Mouse (Mus musculus) limb, embryonic 12.5 days (tissue): ENCODE results near the gene Vmn2r90. TPM values are rescaled to one million over a fixed set of nuclear protein-coding genes. Genes with fewer than 3 reads are reported as not detected.

Experiments used
- ATAC-seq: fragments of 200-750 bp; cut with Nextera tagmentation; 2 replicates; pipeline ENCODE4 v1.8.0; 2017; ENCODE audit warnings: low read depth, moderate TSS enrichment; ENCODE audit not compliant: insufficient number of reproducible peaks, insufficient read depth, low FRiP score, low TSS enrichment
- H3K27ac ChIP-seq: fragments of 300-500 bp; sonication (generic); 2 replicates; pipeline ENCODE4 v1.5.1; 2016; ENCODE audit warnings: mild to moderate bottlenecking, moderate library complexity
- H3K27me3 ChIP-seq: fragments of 300-500 bp; sonication (generic); 2 replicates; pipeline ENCODE4 v1.6.1; 2016; ENCODE audit warnings: mild to moderate bottlenecking, moderate library complexity
- H3K36me3 ChIP-seq: fragments of 300-500 bp; sonication (generic); 2 replicates; pipeline ENCODE4 v1.6.1; 2016; ENCODE audit warnings: mild to moderate bottlenecking, moderate library complexity
- H3K4me1 ChIP-seq: fragments of 300-500 bp; sonication (generic); replicated peaks from 2 replicates; pipeline ENCODE4 v1.6.1; 2016
- H3K4me2 ChIP-seq: fragments of 300-500 bp; sonication (generic); 2 replicates; pipeline ENCODE4 v1.6.1; 2016; ENCODE audit warnings: mild to moderate bottlenecking, moderate library complexity
- H3K4me3 ChIP-seq: fragments of 300-500 bp; sonication (generic); replicated peaks from 2 replicates; pipeline ENCODE4 v1.5.1; 2016; ENCODE audit warnings: mild to moderate bottlenecking
- H3K9ac ChIP-seq: fragments of 300-500 bp; sonication (generic); replicated peaks from 2 replicates; pipeline ENCODE4 v1.6.1; 2016; ENCODE audit warnings: mild to moderate bottlenecking, moderate library complexity
- H3K9me3 ChIP-seq: fragments of 300-500 bp; sonication (generic); 2 replicates; pipeline ENCODE4 v1.6.1; 2016; ENCODE audit warnings: mild to moderate bottlenecking, moderate library complexity
- WGBS: fragments of 180-500 bp; shearing (Covaris S2); methylation state at CpG from one replicate; pipeline ENCODE4 v1.1.7; 2016; 5-methylcytosine and 5-hydroxymethylcytosine counted together
- polyA plus RNA-seq: library from polyadenylated mRNA; unstranded; fragments of >200 nt; fragmentation: Nextera tagmentation; extraction: Ambion mirVana; gene quantifications from 2 replicates; pipeline ENCODE4 v1.2.1, GENCODE M21; 2016

The Vmn2r90 gene
- polyA plus RNA-seq, 1 experiment from 2014 or later: not detected

DNA sequence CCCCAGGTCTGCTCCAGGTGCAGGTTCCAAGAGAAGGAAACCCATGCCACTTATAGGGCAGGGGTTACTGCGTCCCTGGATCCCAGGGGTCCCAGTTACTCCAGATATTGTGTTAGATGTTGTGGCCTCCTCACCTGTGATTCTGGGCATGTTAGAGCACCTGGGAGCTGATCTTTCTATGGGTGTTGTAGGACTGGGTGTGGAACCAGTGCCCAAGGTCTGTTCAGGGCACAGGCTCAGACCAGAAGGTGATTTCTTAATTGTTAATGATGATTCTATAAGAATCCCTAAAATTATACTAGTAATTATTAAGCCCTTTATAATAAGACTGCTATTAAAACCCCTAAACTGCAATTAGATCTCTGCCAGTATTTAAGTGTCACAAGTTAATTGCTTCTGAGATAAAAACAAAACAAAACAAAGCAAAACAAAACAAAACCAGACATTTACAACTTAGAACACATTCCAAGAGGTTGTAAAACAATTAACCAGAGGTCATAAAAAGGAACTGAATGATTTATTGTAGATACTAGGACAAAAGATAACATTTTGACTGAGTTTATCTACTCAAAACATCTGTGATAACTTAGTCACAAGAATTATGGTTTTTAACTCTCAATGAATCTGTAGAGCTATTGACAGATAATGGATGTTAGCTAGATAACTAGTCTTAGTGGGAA, 59.2 kb downstream of the Vmn2r90 start:
- no peak overlapping the region for H3K4me2 ChIP-seq
- 64% methylated on average over 1 of the region's 1 CpGs for WGBS
- H3K9ac ChIP-seq: no peak overlapping the region
- no peak for ATAC-seq
- H3K36me3 ChIP-seq: no peaks in the 10 kb centered on the region
- H3K27me3 ChIP-seq: peaks cover 5% of the 10 kb centered on the region; the same call in 1 of the 2 replicates
- no peak overlapping the region for H3K4me3 ChIP-seq
- no peak overlapping the region for H3K27ac ChIP-seq
- no peaks in the 10 kb centered on the region for H3K4me1 ChIP-seq
- H3K9me3 ChIP-seq: no peaks in the 10 kb centered on the region

DNA sequence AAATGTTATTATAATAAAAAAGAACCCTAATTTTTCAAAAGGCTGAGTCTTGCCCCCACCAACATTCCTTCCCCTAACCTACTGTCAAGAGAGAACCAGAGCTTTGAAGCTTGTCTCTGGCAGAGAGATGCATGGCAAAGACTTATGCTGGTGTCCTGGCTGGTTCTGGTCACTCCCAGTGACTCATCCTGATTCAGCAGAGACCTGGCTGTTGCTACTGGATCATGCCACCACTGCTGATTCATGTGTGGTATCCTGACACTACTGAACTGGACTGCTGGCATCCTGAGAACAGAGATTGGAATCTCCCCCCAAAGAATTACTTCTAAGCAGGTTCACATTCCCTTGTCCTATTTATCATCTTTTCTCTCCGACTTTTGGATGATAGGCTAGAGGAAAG, 60.7 kb downstream of the Vmn2r90 start:
- 46% methylated on average over 1 of the region's 1 CpGs for WGBS
- Histone ChIP-seq H3K36me3 (no peaks in the 10 kb centered on the region), H3K27ac (no peak overlapping the region), H3K9ac (no peak overlapping the region), H3K4me2 (no peak overlapping the region), H3K27me3 (peaks cover 5% of the 10 kb centered on the region; the same call in 1 of the 2 replicates), H3K4me3 (no peak overlapping the region), H3K4me1 (no peaks in the 10 kb centered on the region), H3K9me3 (no peaks in the 10 kb centered on the region)
- ATAC-seq: no peak

GRCm38 (mm10) chr17:17766481-17766880, 62.9 kb downstream of the Vmn2r90 start:
- Histone ChIP-seq H3K9ac (no peak overlapping the region), H3K9me3 (no peaks in the 10 kb centered on the region), H3K4me3 (no peak overlapping the region), H3K4me1 (no peaks in the 10 kb centered on the region), H3K36me3 (no peaks in the 10 kb centered on the region), H3K4me2 (no peak overlapping the region), H3K27ac (no peak overlapping the region), H3K27me3 (peaks cover 5% of the 10 kb centered on the region; the same call in 1 of the 2 replicates)
- ATAC-seq: no peak; the same call in 1 of the 2 replicates
- 11% methylated on average over 3 of the region's 3 CpGs for WGBS

Other genes starting within 250 kb of the Vmn2r90 start
- 10.2 and 11.6 TPM in 2 replicates for gene Lnpep, start 78.7 kb upstream of the Vmn2r90 start, polyA plus RNA-seq
- gene Spaca6, start 123.4 kb downstream of the Vmn2r90 start, polyA plus RNA-seq: 62.7 and 62.8 TPM in 2 replicates
- 1.5 and 1.8 TPM in 2 replicates for gene Has1, start 151.5 kb downstream of the Vmn2r90 start, polyA plus RNA-seq
- gene Fpr1, start 180.2 kb downstream of the Vmn2r90 start, polyA plus RNA-seq: not detected in 2 replicates
- gene Fpr2, start 184.1 kb downstream of the Vmn2r90 start, polyA plus RNA-seq: not detected in 2 replicates
- gene Fpr3, start 184.1 kb downstream of the Vmn2r90 start, polyA plus RNA-seq: not detected in 2 replicates